Mouse (Mus musculus) lung, embryonic 16.5 days (tissue): Measurements from ENCODE around the gene D430042O09Rik. TPM values are rescaled to one million over a fixed set of nuclear protein-coding genes. Genes with fewer than 3 reads are reported as not detected.

ENCODE experiments used
- polyA plus RNA-seq: library from polyadenylated mRNA; unstranded; fragments of >200 nt; fragmentation: Nextera tagmentation; extraction: Ambion mirVana; gene quantifications from 2 replicates; pipeline ENCODE4 v1.2.1, GENCODE M21; 2015

D430042O09Rik gene
- polyA plus RNA-seq, 1 experiment from 2014 or later, result 10.3 TPM

Other genes with a start within 250 kb of the D430042O09Rik start
- 148 and 151 TPM in 2 replicates for gene Nsmce1, start 216.3 kb upstream of the D430042O09Rik start, polyA plus RNA-seq
- gene Il4ra, start 155.8 kb upstream of the D430042O09Rik start, polyA plus RNA-seq, result 18.8 and 19.5 TPM in 2 replicates
- 0.40 and 0.83 TPM in 2 replicates for gene Il21r, start 104.5 kb upstream of the D430042O09Rik start, polyA plus RNA-seq
- gene Gtf3c1, start 108 bp upstream of the D430042O09Rik start, polyA plus RNA-seq, result 29.5 and 30.5 TPM in 2 replicates